Mouse (Mus musculus): ENCODE results near the gene Gm5741. TPM values are rescaled to one million over a fixed set of nuclear protein-coding genes. Genes with fewer than 3 reads are reported as not detected.

Gene Gm5741
- polyA plus RNA-seq (2015; fragmentation: Nextera tagmentation; extraction: Ambion mirVana): 0.70 and 0.86 TPM in 2 replicates

DNA sequence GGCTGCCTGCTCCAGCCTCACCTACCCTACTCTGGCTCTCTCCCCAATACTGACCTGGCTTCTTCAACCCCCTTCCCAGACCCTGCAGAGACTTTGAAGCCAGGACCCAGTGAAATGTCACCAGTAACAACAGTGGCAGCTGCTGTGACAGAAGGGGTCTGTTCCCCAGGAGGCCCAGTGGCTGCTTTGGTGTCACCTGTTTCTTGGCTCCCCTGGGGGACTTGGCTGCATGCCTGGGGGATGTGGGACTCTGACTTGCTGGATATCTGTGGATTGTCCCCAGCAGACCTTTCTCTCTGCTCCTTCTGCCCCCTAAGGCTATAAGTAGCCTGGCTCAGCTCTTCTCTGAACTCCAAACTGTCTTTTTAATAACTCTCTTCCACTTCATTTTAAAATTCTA is at the start of gene Gm5741:
Gm5741 (minus strand) TSS at position 1 of the 400 bp plus-strand sequence.
- Histone ChIP-seq H3K9me3 (no peaks in the 10 kb centered on the region), H3K4me1 (peaks cover 11% of the 10 kb centered on the region; the same call in 1 of the 2 replicates), H3K4me3 (replicated peaks) (no peak within 1 kb of the TSS), H3K27ac (no peak within 1 kb of the TSS), H3K4me2 (no peak within 1 kb of the TSS), H3K9ac (no peak within 1 kb of the TSS), H3K36me3 (no peaks in the 10 kb centered on the region), H3K27me3 (replicated peaks) (no peaks in the 10 kb centered on the region)
- no peak for ATAC-seq (ENCODE audit: insufficient read depth, low FRiP score, low read depth)

DNA sequence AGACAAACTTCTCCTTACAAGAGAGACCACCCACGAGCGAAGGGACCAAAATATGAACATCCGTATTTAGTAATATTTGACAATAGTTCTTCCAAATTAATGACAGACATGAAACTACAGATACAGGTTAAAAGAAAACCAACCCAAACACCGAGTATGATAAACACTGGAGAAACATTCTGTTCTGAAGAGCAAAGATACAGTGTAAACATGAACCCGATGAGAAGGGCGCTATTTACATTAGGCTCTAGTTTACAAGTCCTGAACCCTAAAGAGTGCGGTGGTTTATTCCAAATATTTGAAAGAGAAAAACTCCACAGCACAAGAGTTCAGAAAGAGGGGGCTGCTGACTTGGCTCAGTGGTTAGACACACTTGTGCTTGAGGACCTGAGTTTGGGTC is 49.2 kb upstream of the Gm5741 start:
- no peak overlapping the region for H3K4me3 ChIP-seq (replicated peaks)
- no peak overlapping the region for H3K4me2 ChIP-seq
- H3K27ac ChIP-seq: no peak overlapping the region
- H3K9me3 ChIP-seq: no peaks in the 10 kb centered on the region
- WGBS: 61% methylated on average over 7 of the region's 7 CpGs
- H3K27me3 ChIP-seq (replicated peaks): no peaks in the 10 kb centered on the region
- 0 out of 2 replicates have a peak, but pooled peaks cover 3% of the 10 kb centered on the region for H3K36me3 ChIP-seq
- H3K4me1 ChIP-seq: no peaks in the 10 kb centered on the region
- no peak overlapping the region for H3K9ac ChIP-seq
- no peak for ATAC-seq (ENCODE audit: insufficient read depth, low FRiP score, low read depth)

DNA sequence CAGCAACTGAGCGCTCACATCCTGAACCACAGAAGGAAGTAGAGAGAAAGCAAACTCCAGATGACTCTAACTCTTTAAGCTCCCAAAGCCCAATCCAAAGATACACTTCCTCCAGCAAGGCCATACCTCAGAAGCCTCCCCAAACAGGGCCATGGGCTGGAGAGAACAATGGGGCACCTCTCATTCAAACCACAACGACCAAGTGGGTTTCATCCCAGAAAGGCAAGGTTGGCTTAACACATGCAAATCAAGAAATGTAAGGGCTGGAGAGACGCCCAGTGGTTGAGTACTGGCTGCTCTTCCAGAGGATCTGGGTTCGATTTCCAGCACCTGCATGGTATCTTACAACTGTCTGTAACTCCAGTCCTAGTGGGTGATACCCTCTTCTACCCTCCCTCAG is 47.7 kb upstream of the Gm5741 start:
- Histone ChIP-seq H3K27me3 (replicated peaks) (no peaks in the 10 kb centered on the region), H3K4me1 (no peaks in the 10 kb centered on the region), H3K27ac (no peak overlapping the region), H3K9me3 (no peaks in the 10 kb centered on the region), H3K9ac (no peak overlapping the region), H3K4me2 (no peak overlapping the region), H3K36me3 (peaks cover 17% of the 10 kb centered on the region; the same call in 1 of the 2 replicates), H3K4me3 (replicated peaks) (no peak overlapping the region)
- no peak for ATAC-seq (ENCODE audit: insufficient read depth, low FRiP score, low read depth)
- 81% methylated on average over 4 of the region's 4 CpGs for WGBS

DNA sequence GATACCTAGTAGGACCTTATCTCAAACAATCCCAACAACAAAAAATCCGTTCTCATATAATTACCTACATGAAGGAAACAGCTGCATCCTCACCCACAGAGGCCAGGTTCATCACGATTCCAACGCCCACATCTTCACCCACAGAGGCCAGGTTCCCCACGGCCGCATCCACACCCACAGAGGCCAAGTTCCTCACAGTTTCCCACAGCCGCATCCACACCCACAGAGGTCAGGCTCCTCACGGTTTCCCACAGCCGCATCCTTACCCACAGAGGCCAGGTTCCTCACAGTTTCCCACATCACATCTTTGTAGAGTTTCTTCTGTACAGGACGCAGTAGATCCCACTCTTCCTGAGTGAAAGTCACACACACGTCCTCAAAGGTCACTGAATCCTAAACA is 45.5 kb upstream of the Gm5741 start:
- WGBS: 90% methylated on average over 10 of the region's 10 CpGs
- no peaks in the 10 kb centered on the region for H3K9me3 ChIP-seq
- no peaks in the 10 kb centered on the region for H3K4me1 ChIP-seq
- no peak overlapping the region for H3K4me2 ChIP-seq
- H3K27me3 ChIP-seq (replicated peaks): no peaks in the 10 kb centered on the region
- H3K4me3 ChIP-seq (replicated peaks): no peak overlapping the region
- no peak overlapping the region for H3K9ac ChIP-seq
- ATAC-seq (ENCODE audit: insufficient read depth, low FRiP score, low read depth): no peak
- peaks cover 29% of the 10 kb centered on the region for H3K36me3 ChIP-seq
- no peak overlapping the region for H3K27ac ChIP-seq

DNA sequence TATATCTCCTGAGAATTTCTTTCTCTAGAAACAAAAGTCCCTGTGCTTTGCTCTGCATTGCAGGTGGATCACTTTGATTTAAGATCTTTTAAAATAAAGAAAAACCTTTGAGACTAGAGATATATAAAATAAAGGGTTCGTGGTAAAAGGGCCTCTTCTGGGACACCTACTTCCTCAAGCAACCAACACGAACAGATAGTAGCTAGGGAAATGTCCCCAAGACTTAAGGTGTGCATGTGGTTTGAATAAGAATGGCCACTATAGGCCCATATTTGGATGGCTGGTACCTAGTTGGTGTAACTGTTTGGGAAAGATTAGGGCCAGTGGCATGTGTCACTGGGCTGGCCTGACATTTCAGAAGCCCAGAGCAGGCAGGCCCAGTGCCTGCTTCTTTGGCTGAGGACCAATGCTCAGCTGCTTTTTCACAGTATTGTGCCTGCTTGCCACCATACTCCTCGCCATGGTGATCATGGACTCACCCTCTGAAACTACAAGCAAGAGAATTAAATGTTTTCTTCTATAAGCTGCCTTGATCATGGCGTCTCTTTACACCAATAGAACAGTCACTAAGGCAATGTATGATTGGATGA is 32.4 kb upstream of the Gm5741 start:
- peaks cover 22% of the 10 kb centered on the region for H3K36me3 ChIP-seq
- no peak overlapping the region for H3K4me3 ChIP-seq (replicated peaks)
- H3K4me2 ChIP-seq: no peak overlapping the region
- ATAC-seq (ENCODE audit: insufficient read depth, low FRiP score, low read depth): no peak
- H3K9me3 ChIP-seq: no peaks in the 10 kb centered on the region
- H3K9ac ChIP-seq: no peak overlapping the region
- 78% methylated on average over 4 of the region's 4 CpGs for WGBS
- no peaks in the 10 kb centered on the region for H3K4me1 ChIP-seq
- H3K27me3 ChIP-seq (replicated peaks): no peaks in the 10 kb centered on the region
- no peak overlapping the region for H3K27ac ChIP-seq

DNA sequence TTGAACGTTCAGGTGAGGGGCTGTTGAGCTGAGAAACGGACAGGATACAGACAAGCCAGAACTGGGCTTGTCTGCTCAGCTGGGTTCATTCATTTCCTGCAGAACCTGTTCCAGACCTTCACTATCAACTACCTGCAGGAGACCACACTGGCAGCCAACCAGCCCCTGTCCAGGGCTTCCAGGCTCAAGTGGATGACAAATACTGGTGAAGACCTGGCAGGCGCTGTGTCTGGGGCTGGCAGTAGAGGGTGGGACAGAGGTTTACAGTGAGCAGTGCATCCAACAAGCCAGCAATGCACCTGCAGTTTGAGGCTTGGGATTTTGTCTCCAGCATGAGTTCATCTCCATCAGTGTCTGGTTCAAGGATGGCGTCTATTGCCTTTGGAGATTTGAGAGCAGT is 29.1 kb upstream of the Gm5741 start:
- no peak for ATAC-seq (ENCODE audit: insufficient read depth, low FRiP score, low read depth)
- peaks cover 22% of the 10 kb centered on the region for H3K36me3 ChIP-seq
- no peak overlapping the region for H3K27ac ChIP-seq
- H3K4me2 ChIP-seq: no peak overlapping the region
- H3K4me3 ChIP-seq (replicated peaks): no peak overlapping the region
- H3K4me1 ChIP-seq: no peaks in the 10 kb centered on the region
- no peak overlapping the region for H3K9ac ChIP-seq
- 84% methylated on average over 4 of the region's 4 CpGs for WGBS
- H3K9me3 ChIP-seq: no peaks in the 10 kb centered on the region
- no peaks in the 10 kb centered on the region for H3K27me3 ChIP-seq (replicated peaks)

DNA sequence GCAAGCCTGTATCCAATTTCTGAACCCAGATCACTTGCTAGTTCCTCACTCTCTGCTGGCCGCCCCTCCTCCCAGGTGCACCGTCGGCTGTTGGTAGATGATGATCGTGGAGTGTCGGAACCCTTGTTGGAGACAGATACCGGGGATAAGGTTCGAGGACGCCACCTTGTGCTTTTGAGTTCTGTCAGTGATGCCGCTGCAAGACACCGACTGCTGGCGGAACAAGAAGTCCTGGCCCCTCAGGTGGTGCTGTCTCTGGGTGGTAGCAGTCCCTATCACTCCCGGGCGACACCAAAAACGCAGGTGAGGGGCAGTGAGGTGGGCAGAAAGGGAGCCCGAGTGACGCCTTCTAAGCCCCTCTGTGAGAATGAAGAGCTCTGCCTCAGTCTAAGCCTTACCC is 28.4 kb upstream of the Gm5741 start:
- Histone ChIP-seq H3K4me2 (no peak overlapping the region), H3K4me3 (replicated peaks) (no peak overlapping the region), H3K27me3 (replicated peaks) (no peaks in the 10 kb centered on the region), H3K36me3 (peaks cover 22% of the 10 kb centered on the region), H3K9ac (no peak overlapping the region), H3K27ac (no peak overlapping the region), H3K9me3 (no peaks in the 10 kb centered on the region), H3K4me1 (no peaks in the 10 kb centered on the region)
- WGBS: 94% methylated on average over 16 of the region's 16 CpGs
- no peak for ATAC-seq (ENCODE audit: insufficient read depth, low FRiP score, low read depth)

DNA sequence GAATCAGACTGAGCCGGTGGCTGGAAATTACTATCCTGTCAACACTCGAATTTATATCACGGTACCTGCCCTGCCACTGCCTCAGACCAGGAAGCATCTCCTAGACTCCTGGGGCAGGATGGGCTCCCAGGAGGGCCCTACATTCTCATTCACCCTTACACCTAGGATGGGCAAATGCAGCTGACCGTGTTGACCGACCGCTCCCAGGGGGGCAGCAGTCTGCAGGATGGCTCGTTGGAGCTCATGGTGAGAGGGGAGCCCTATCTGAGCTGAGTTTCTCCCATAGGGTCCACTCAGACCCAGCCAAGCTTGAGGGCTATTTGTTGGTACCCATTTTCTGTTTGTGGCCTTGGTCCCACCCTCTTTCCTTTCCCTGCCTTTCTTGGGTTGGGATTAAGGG is 27.8 kb upstream of the Gm5741 start:
- Histone ChIP-seq H3K27me3 (replicated peaks) (no peaks in the 10 kb centered on the region), H3K4me2 (no peak overlapping the region), H3K27ac (no peak overlapping the region), H3K36me3 (peaks cover 22% of the 10 kb centered on the region), H3K9ac (no peak overlapping the region), H3K9me3 (no peaks in the 10 kb centered on the region), H3K4me1 (no peaks in the 10 kb centered on the region), H3K4me3 (replicated peaks) (no peak overlapping the region)
- no peak for ATAC-seq (ENCODE audit: insufficient read depth, low FRiP score, low read depth)
- WGBS: 94% methylated on average over 7 of the region's 7 CpGs

DNA sequence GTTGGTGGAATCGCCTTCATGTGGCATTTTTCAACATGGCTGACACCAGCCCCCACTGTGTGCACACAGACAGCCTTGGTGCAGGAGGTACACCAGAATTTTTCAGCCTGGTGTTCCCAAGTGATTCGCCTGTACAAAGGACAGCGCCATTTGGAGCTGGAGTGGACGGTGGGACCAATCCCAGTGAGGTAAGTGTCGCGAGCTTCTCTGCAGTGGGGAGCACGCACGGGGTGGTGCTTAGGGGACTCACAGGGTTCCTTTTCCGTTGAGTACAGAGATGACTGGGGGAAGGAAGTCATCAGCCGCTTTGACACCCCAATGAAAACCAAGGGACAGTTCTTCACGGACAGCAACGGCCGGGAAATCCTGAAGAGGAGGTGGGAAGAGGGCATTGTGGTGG is 27.3 kb upstream of the Gm5741 start:
- Histone ChIP-seq H3K36me3 (peaks cover 22% of the 10 kb centered on the region), H3K9me3 (no peaks in the 10 kb centered on the region), H3K4me3 (replicated peaks) (no peak overlapping the region), H3K27me3 (replicated peaks) (no peaks in the 10 kb centered on the region), H3K4me2 (no peak overlapping the region), H3K4me1 (no peaks in the 10 kb centered on the region), H3K9ac (no peak overlapping the region), H3K27ac (no peak overlapping the region)
- WGBS: 91% methylated on average over 13 of the region's 13 CpGs
- ATAC-seq (ENCODE audit: insufficient read depth, low FRiP score, low read depth): no peak

DNA sequence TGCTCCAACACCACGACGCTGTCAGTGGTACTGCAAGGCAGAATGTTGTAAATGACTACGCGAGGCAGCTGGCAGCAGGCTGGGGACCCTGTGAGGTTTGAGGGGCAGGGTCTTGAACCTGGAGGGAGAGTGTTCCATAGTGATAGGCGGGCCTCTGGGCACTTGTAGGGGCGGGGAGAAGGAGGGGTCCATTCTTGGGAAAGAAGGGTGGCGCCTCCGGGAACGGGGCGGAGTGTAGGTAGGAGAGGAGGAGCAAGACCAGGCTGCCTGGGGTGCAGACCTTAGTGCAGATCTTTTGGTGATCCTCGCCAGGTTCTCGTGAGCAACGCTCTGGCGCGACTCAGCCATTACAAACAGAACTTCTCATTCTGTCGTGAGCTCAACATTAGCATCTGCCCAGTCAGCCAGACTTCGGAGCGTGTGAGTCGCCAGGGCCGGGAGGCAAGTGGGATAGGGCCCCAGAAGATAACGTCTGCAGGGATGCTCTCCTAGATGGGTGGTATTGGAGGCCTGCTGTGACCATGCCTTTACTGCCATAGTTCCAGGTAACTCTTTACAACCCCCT is 23.8 kb upstream of the Gm5741 start:
- Histone ChIP-seq H3K36me3 (peaks cover 20% of the 10 kb centered on the region; the same call in 1 of the 2 replicates), H3K27me3 (replicated peaks) (no peaks in the 10 kb centered on the region), H3K4me1 (no peaks in the 10 kb centered on the region), H3K9me3 (no peaks in the 10 kb centered on the region), H3K4me3 (replicated peaks) (no peak overlapping the region), H3K9ac (no peak overlapping the region), H3K4me2 (no peak overlapping the region), H3K27ac (no peak overlapping the region)
- ATAC-seq (ENCODE audit: insufficient read depth, low FRiP score, low read depth): no peak
- WGBS: 40% methylated on average over 21 of the region's 21 CpGs

DNA sequence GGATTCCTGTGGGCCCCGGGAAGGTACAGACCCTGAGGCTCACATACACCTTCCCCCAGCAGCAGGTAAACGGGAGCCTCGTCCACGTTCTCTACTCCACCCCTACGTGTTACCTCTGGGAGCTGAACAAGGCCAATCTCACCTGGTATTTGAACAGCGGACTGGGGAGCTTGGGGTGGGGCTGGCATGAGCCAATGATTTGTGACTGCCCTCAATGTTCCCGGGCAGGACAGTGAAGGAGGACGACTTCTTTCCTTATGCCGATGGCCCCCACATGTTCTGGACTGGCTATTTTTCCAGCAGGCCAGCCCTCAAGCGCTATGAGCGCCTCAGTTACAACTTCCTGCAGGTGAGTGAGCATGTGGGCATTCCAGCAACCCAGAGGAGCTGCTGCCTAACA is 23.1 kb upstream of the Gm5741 start:
- peaks cover 18% of the 10 kb centered on the region; the same call in 1 of the 2 replicates for H3K36me3 ChIP-seq
- H3K9me3 ChIP-seq: no peaks in the 10 kb centered on the region
- no peaks in the 10 kb centered on the region for H3K27me3 ChIP-seq (replicated peaks)
- H3K9ac ChIP-seq: no peak overlapping the region
- H3K27ac ChIP-seq: no peak overlapping the region
- no peak overlapping the region for H3K4me2 ChIP-seq
- WGBS: 88% methylated on average over 11 of the region's 11 CpGs
- H3K4me1 ChIP-seq: no peaks in the 10 kb centered on the region
- H3K4me3 ChIP-seq (replicated peaks): no peak overlapping the region
- ATAC-seq (ENCODE audit: insufficient read depth, low FRiP score, low read depth): no peak

DNA sequence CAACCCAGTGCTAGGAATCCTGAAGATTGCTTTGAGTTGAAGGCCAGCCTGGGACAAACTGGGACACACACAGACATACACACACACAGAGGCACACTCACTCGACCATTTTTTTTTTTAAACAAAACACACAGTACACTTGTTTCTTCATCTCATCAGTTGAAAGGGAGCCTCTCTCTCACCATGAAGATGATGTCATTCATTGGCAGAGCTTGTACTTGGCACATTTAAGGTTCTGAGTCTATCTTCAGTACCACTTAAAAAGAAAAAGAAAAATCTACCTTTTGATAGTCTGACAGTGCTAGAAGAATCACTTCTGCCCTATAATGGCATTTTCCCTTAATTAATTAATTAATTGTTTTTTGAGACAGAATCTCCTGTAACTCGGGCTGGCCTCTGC is 21.0 kb upstream of the Gm5741 start:
- no peak for ATAC-seq (ENCODE audit: insufficient read depth, low FRiP score, low read depth)
- H3K4me1 ChIP-seq: peaks cover 5% of the 10 kb centered on the region; the same call in 1 of the 2 replicates
- H3K4me2 ChIP-seq: no peak overlapping the region
- H3K9ac ChIP-seq: no peak overlapping the region
- peaks cover 20% of the 10 kb centered on the region; the same call in 1 of the 2 replicates for H3K36me3 ChIP-seq
- no peaks in the 10 kb centered on the region for H3K9me3 ChIP-seq
- 67% methylated on average over 2 of the region's 2 CpGs for WGBS
- H3K27me3 ChIP-seq (replicated peaks): no peaks in the 10 kb centered on the region
- no peak overlapping the region for H3K4me3 ChIP-seq (replicated peaks)
- H3K27ac ChIP-seq: no peak overlapping the region

DNA sequence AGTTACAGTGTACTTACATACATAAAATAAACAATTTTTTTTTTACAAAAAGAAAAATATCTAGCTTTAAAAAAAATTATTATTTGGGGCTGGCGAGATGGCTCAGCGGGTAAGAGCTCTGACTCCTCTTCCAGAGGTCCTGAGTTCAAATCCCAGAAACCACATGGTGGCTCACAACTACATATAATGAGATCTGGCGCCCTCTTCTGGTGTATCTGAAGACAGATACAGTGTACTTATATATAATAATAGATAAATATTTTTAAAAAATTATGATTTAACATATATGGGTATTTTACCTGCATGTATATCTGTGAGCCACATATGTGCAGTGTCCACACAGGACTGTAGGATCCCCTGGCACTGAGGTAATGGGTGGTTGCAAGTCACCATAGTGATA is 18.5 kb upstream of the Gm5741 start:
- WGBS: 81% methylated on average over 3 of the region's 3 CpGs
- no peaks in the 10 kb centered on the region for H3K27me3 ChIP-seq (replicated peaks)
- peaks cover 20% of the 10 kb centered on the region for H3K4me1 ChIP-seq
- no peak for ATAC-seq (ENCODE audit: insufficient read depth, low FRiP score, low read depth)
- H3K9ac ChIP-seq: no peak overlapping the region
- H3K27ac ChIP-seq: no peak overlapping the region
- no peak overlapping the region for H3K4me2 ChIP-seq
- H3K9me3 ChIP-seq: no peaks in the 10 kb centered on the region
- peaks cover 20% of the 10 kb centered on the region; the same call in 1 of the 2 replicates for H3K36me3 ChIP-seq
- H3K4me3 ChIP-seq (replicated peaks): no peak overlapping the region
